Mouse (Mus musculus) ovary, postnatal 14 days (tissue): ENCODE data around the gene Trim13.

Source experiments
- DNase-seq: peaks from one replicate; pipeline ENCODE4 v3.0.0; 2022; ENCODE audit warnings: low spot score

The Trim13 gene

DNA sequence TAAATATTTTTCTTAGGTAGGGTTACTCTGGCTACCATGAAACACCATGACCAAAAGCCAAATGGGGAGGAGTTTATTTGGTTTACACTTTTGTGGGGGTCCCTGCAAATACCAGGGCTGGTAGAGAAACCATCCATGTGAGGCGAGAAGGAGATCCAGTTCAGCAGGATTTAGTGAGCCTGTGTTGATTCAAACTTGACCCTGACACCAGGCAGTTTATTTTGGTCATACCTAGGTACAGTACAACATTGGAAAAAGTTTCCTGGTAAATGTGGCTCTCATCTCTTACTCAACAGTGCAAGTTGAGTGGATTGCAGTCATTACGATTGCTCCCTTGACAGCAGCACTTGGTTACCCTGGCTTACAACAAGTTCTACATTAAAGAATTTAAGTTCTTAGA lies 15.3 kb downstream of the Trim13 start:
- no peak for DNase-seq

GRCm38 (mm10) chr14:61620371-61620770 lies 22.3 kb downstream of the Trim13 start:
- no peak for DNase-seq

GRCm38 (mm10) chr14:61635969-61636368 lies 37.9 kb downstream of the Trim13 start:
- DNase-seq: no peak

- no peak for DNase-seq
Observed at GRCm38 (mm10) chr14:61642668-61643067, 44.6 kb downstream of the Trim13 start.

- no peak for DNase-seq
Observed at GRCm38 (mm10) chr14:61645547-61645946, 47.5 kb downstream of the Trim13 start.

GRCm38 (mm10) chr14:61647182-61647880 lies 49.3 kb downstream of the Trim13 start:
- DNase-seq: peak; percentile 24

GRCm38 (mm10) chr14:61647881-61648684 lies 50.0 kb downstream of the Trim13 start:
- DNase-seq: peak; percentile 22

GRCm38 (mm10) chr14:61648685-61649504 lies 50.8 kb downstream of the Trim13 start:
- DNase-seq: peak; percentile 91

GRCm38 (mm10) chr14:61650291-61650960 lies 52.4 kb downstream of the Trim13 start:
- DNase-seq: peak; percentile 25
